Mouse (Mus musculus) gastrocnemius, postnatal 14 days (tissue): Measurements from ENCODE around the gene Lonrf2. TPM values are rescaled to one million over a fixed set of nuclear protein-coding genes. Genes with fewer than 3 reads are reported as not detected.

ENCODE experiments used
- DNase-seq: peaks from one replicate; pipeline ENCODE4 v3.0.0; 2021; ENCODE audit warnings: mixed read lengths
- intact Hi-C: fragments of 180-260 bp; cut with DNase I; formaldehyde crosslinking; loops from one replicate; pipeline ENCODE4 v1.15.1; 2025; ENCODE audit warnings: low total_unique reads
- total RNA-seq, 2 experiments: library from RNA; stranded (reverse); gene quantifications; 2 replicates each; pipeline ENCODE4 v1.2.3; 2021

Gene Lonrf2
- total RNA-seq, 2 experiments from 2014 or later: 0.58 to 0.94 TPM

DNA sequence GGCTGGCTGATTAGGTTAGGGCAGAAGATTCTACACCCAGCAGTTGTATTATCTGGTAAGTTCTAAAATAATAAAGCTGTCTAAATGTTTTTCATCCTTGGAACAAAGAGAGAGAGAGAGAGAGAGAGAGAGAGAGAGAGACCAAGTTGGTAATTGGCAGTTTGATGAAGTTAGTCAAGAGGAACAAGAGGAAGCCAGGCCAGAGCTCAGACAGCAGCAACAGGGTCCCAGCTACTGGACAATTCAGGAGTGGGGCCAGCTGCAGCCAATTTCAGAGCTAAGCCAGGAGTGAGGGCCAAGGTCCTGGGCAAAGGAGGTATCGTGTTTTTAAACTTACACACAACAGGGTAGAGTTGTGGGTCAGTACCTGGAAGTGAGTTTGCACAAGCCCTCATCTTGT, 6.3 kb upstream of the Lonrf2 start:
- intact Hi-C loops: no loop called here

DNA sequence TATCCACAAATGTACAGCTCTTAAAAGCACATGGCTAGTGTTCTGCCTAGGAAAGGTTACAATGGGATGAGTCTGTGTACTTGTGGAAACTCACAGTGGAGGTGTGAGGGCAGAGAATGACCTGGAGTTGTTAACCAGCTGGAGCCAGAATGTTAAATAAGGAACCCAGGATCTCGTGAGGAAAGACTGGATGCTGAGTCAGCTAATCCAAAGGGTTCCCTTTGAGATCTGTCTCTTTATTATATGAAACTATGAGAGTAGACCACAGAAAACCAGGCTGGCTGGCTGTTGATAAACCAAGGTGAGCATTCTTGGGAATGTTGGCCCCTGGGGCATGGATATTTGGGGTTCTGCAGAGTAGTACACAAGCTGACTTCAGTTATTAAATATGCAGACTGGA, 3.4 kb upstream of the Lonrf2 start:
- intact Hi-C loops: no loop called here
- DNase-seq: no peak

More for the DNA sequence above, 6.3 kb upstream of the Lonrf2 start:
- no peak for DNase-seq

DNA sequence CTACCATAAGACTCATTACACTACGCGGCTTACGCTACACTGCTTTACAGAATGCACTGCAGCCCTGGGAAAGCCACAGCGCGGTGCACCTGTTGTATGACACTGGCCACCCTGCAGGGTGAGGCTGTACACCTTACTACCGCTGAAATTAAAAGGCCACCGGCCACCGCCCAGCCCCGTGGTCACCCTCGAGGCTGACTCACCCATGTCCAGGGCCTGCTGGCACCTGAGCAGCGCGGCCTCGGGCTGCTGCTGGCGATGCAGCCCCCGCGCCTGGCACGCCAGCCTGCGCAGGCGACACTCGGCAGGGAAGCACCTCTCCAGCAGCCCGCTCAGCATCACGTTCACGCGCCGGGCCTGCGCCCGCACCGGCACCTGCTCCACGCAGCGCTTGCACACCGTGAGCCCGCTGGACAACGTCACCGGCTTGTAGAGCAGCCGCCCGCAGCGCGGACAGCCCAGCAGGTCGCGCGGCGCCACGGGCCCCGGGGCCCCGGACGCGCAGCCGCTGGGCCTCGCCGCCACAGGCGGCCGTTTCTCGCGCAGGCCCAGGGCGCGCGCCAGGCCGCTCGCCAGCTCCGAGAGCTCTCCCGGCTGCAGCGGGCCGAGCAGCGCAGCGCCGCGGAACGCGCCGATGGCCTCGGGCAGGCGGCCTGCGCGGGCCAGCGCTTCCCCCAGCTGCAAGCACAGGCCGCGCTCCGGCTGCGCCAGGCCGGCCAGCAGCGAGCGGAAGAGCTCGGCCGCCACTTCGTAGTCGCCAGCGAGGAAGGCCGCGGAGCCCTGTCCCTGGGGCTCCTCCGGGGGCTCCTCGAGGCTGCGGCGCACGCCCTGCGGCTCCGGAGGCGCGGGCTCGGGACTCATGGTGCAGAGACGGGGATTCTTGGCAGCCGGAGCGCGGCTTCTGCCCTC, 689 bp downstream of the Lonrf2 start:
- DNase-seq: peak; percentile 32
- intact Hi-C loops: no loop called here

DNA sequence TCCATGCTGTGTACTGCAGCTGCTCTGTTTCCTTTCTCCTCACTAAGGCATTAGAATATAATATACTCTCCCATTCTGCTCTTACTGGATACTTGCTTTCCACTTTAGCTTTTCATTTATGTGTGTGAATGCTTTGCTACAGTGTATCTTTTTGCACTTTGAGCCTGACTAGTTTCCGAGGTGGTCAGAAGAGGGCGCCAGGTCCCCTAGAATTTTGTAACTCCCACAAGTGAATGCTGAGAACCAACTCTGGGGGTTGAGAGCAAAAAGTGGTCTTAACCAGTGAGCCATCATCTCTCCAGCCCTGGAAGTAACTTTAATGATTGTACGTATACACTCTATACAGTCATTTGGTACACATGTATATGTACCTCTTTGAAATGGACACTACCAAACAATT, 1.6 kb downstream of the Lonrf2 start:
- intact Hi-C loops: no loop called here
- DNase-seq: peak; percentile 12

GRCm38 (mm10) chr1:38824926-38825325, 11.6 kb downstream of the Lonrf2 start:
- no peak for DNase-seq
- intact Hi-C loops: no loop called here

GRCm38 (mm10) chr1:38823851-38824250, 12.7 kb downstream of the Lonrf2 start:
- intact Hi-C loops: no loop called here
- no peak for DNase-seq

DNA sequence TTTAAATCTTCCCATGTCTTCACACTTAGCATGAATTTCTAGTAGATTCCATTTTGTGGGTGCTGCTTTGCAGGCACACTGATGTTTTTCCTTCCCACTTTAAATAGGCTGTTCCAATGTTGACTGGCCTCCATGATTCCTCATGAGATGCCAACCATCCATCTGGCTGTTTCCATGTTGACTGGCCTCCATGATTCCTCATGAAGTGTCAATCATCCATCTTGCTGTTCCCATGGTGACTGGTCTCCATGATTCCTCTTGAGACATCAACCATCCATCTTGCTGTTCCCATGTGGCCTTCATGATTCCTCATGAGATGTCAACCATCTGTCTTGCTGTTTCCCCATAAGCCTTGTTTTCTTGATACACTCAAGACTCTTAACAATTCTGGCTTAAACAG, 16.8 kb downstream of the Lonrf2 start:
- DNase-seq: no peak

DNA sequence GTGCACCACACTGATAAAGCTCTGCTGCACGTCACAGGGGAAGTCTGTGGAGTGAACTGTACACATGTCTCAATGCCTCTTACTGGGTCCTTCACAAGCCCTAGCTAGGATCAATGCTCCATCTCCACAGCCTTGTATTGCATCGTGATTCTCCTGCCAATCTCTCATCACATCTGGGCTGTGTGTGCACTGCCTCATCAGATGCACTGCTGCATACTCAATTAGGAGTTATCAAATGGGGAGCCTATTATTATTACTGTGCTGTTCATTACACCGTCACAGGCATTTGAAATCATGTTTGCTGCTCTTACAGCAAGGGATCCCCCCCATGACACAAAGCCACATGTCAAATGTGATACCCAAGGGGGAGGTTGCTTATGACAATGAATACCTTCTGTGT, 18.8 kb downstream of the Lonrf2 start:
- intact Hi-C loops: no loop called here
- no peak for DNase-seq

More for the DNA sequence above, 16.8 kb downstream of the Lonrf2 start:
- intact Hi-C loops: no loop called here

DNA sequence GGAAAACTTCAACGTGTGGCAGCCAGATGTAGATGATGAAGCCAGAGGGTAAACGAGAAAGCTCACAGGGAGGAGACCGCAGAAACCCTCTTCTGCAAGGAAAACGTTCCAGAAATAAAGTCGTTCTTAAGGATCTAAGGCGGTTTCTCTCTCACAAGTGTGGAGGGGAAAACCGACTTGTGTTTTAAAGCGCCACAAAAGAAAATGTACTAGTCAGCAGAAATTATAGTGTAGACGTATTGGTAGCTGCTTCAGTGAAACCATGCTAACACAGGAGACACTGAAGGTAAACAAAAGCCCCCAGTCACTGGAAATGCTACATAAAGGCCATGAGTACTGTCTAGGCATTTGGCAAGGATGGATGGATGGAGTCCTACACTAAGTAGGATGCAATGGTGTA, 19.2 kb downstream of the Lonrf2 start:
- DNase-seq: no peak
- intact Hi-C loops: no loop called here

GRCm38 (mm10) chr1:38816306-38816705, 20.2 kb downstream of the Lonrf2 start:
- no peak for DNase-seq
- intact Hi-C loops: no loop called here

DNA sequence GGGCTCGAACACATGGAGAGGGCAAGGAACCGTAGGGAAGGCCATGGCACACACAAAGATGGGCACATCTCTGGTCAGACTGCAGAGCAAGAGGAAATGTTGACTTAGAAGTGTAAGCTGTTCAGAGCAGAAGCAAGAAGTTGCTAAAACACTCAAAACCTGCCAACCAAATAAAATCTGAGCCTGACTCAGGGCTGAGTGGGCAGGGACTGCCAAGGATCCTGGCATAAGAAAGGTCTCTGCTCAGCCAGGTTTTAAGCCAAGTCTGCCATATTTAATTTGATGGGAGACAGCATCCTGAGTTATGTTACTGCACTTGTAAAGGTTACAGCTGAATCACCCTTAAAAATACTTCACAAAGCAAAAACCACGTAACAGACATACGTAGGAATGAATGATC, 29.4 kb downstream of the Lonrf2 start:
- intact Hi-C loops: no loop called here
- DNase-seq: no peak

GRCm38 (mm10) chr1:38800402-38800801, 36.1 kb downstream of the Lonrf2 start:
- no peak for DNase-seq
- intact Hi-C loops: no loop called here

- intact Hi-C loops: no loop called here
- no peak for DNase-seq
Observed at GRCm38 (mm10) chr1:38799304-38799703, 37.2 kb downstream of the Lonrf2 start.

DNA sequence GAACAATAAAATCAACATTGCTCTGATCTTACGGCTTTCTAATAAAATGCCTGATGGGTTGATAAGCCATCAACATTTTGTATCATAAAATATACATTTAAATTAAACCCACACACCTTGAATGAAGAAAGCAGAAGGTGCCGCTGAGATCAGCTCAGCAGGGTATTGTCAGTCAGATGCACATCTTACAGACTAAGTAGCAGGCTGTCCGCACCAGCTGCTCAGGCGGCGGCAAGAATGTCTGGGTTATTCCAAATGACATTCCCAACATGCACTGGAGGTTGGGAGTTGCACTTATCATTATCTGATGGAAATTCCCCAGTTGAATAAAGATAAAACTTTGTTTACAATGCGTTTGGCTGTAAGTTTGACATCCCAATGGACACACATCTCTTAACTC, 39.6 kb downstream of the Lonrf2 start:
- DNase-seq: no peak
- intact Hi-C loops: no loop called here

GRCm38 (mm10) chr1:38795496-38795895, 41.0 kb downstream of the Lonrf2 start:
- intact Hi-C loops: no loop called here

GRCm38 (mm10) chr1:38791016-38791810, 45.3 kb downstream of the Lonrf2 start:
- DNase-seq: no peak
- intact Hi-C loops: no loop called here

More at GRCm38 (mm10) chr1:38795496-38795895, 41.0 kb downstream of the Lonrf2 start:
- no peak for DNase-seq

GRCm38 (mm10) chr1:38789988-38790602, 46.4 kb downstream of the Lonrf2 start:
- intact Hi-C loops: loop anchor here (5.0 kb wide), 1 partner anchor 603 kb away; no protein-coding TSS in a partner anchor
- DNase-seq: no peak

DNA sequence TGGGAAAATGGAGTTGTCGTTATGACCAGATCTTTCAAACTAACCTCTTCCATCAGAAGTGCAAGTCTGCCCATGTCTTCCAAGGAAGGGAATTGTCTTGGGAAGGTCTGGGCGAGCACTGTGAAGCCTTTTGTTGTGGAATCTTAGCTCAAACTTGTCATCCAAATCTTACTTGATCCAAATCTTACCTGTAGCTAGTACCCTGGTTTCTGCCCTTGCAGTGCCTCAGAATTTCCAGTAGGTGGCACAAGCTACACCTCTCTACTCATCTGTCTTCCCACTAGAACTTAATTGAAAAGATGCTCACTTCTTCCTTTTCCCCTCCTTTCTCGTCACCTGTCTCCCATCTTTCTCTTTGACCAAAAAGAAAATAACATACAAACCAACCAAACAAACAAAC, 47.6 kb downstream of the Lonrf2 start:
- intact Hi-C loops: loop anchor here (5.0 kb wide), 1 partner anchor 602 kb away; no protein-coding TSS in a partner anchor
- DNase-seq: no peak

- intact Hi-C loops: loop anchor here (5.0 kb wide), 1 partner anchor 600 kb away; no protein-coding TSS in a partner anchor
- DNase-seq: peak; percentile 35
Observed at GRCm38 (mm10) chr1:38787443-38787842, 49.1 kb downstream of the Lonrf2 start.

- intact Hi-C loops: loop anchor here (5.0 kb wide), 1 partner anchor 599 kb away; no protein-coding TSS in a partner anchor
- no peak for DNase-seq
Observed at GRCm38 (mm10) chr1:38786358-38786757, 50.2 kb downstream of the Lonrf2 start.
